Mouse (Mus musculus) lung, embryonic 14.5 days (tissue): Measurements from ENCODE around the gene Plxna4. TPM values are rescaled to one million over a fixed set of nuclear protein-coding genes. Genes with fewer than 3 reads are reported as not detected.

Source experiments
- ATAC-seq: fragments of 200-750 bp; cut with Nextera tagmentation; 2 replicates; pipeline ENCODE4 v1.8.0; 2017; ENCODE audit warnings: mild to moderate bottlenecking, moderate TSS enrichment, moderate library complexity; ENCODE audit not compliant: insufficient read depth
- DNase-seq: peaks from one replicate; pipeline ENCODE4 v3.0.0-alpha.2; 2015
- H3K27ac ChIP-seq: fragments of 300-500 bp; sonication (generic); 2 replicates; pipeline ENCODE4 v1.5.1; 2014; ENCODE audit warnings: low read depth, mild to moderate bottlenecking, moderate library complexity
- H3K27me3 ChIP-seq: fragments of 300-500 bp; sonication (generic); 2 replicates; pipeline ENCODE4 v1.6.1; 2014; ENCODE audit warnings: low read length, control low read depth; ENCODE audit not compliant: insufficient read depth
- H3K36me3 ChIP-seq: fragments of 300-500 bp; sonication (generic); 2 replicates; pipeline ENCODE4 v1.6.1; 2014; ENCODE audit warnings: control low read depth; ENCODE audit not compliant: insufficient read depth
- H3K4me1 ChIP-seq: fragments of 300-500 bp; sonication (generic); 2 replicates; pipeline ENCODE4 v1.6.1; 2014; ENCODE audit warnings: antibody characterized with exemption, control low read depth; ENCODE audit not compliant: insufficient read depth
- H3K4me2 ChIP-seq: fragments of 300-500 bp; sonication (generic); 2 replicates; pipeline ENCODE4 v1.6.1; 2014; ENCODE audit warnings: mild to moderate bottlenecking
- H3K4me3 ChIP-seq: fragments of 300-500 bp; sonication (generic); 2 replicates; pipeline ENCODE4 v1.5.1; 2014; ENCODE audit warnings: low read depth, low read length
- H3K9ac ChIP-seq: fragments of 300-500 bp; sonication (generic); 2 replicates; pipeline ENCODE4 v1.6.1; 2014
- H3K9me3 ChIP-seq: fragments of 300-500 bp; sonication (generic); 2 replicates; pipeline ENCODE4 v1.6.1; 2016; ENCODE audit warnings: low read depth, low read length, control low read depth
- CTCF ChIP-seq: IDR thresholded peaks from 2 replicates; pipeline ENCODE4 v1.5.1; 2016; ENCODE audit warnings: antibody characterized with exemption, low read depth
- WGBS: fragments of 180-500 bp; shearing (Covaris S2); extraction: QIAGEN DNeasy Blood & Tissue Kit; methylation state at CpG from one replicate; pipeline ENCODE4 v1.1.7; 2014; 5-methylcytosine and 5-hydroxymethylcytosine counted together
- polyA plus RNA-seq: library from polyadenylated mRNA; unstranded; fragments of >200 nt; fragmentation: Nextera tagmentation; extraction: Ambion mirVana; gene quantifications from 2 replicates; pipeline ENCODE4 v1.2.1, GENCODE M21; 2014

Plxna4 gene
- polyA plus RNA-seq, 1 experiment from 2014 or later: 2.4 TPM

- Histone ChIP-seq H3K4me2 (no peak overlapping the region), H3K36me3 (no peaks in the 10 kb centered on the region), H3K4me1 (no peaks in the 10 kb centered on the region), H3K27ac (no peak overlapping the region), H3K27me3 (no peaks in the 10 kb centered on the region), H3K9ac (no peak overlapping the region), H3K4me3 (no peak overlapping the region), H3K9me3 (no peaks in the 10 kb centered on the region)
- 25% methylated on average over 3 of the region's 3 CpGs for WGBS
- no peak for TF ChIP-seq CTCF
- DNase-seq: peak; percentile 25
- ATAC-seq: peak; percentile 49; the same call in 1 of the 2 replicates
Measured at GRCm38 (mm10) chr6:32261339-32261738, 326.7 kb downstream of the Plxna4 start.

- no peak overlapping the region for H3K4me3 ChIP-seq
- ATAC-seq: no peak
- H3K27me3 ChIP-seq: no peaks in the 10 kb centered on the region
- no peak overlapping the region for H3K27ac ChIP-seq
- DNase-seq: no peak
- H3K9me3 ChIP-seq: no peaks in the 10 kb centered on the region
- 80% methylated on average over 5 of the region's 5 CpGs for WGBS
- H3K36me3 ChIP-seq: no peaks in the 10 kb centered on the region
- no peak overlapping the region for H3K4me2 ChIP-seq
- TF ChIP-seq CTCF: no peak
- H3K9ac ChIP-seq: no peak overlapping the region
- H3K4me1 ChIP-seq: no peaks in the 10 kb centered on the region
Measured at GRCm38 (mm10) chr6:32260341-32260740, 327.7 kb downstream of the Plxna4 start.

DNA sequence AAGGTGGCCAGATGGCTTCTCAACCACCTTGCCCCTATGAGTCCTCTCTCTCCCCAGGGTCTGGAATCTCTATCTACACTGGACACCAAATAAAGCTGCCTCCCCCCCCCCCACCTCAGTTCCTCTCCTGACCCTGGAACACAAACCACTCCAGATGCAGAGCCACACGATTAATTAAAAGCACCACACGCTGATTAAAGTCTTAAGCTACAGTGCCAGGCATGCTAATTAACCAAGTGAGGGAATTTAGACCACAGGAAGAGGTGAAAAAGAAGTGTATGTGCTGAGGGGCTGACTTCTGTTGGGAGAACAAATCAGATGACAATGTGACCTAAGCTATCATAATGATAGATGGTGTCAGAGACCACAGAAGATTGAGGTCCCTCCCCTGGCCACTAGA, 332.8 kb downstream of the Plxna4 start:
- no peak overlapping the region for H3K27ac ChIP-seq
- WGBS: 54% methylated on average over 2 of the region's 2 CpGs
- ATAC-seq (no peak), DNase-seq (no peak)
- H3K4me2 ChIP-seq: no peak overlapping the region
- H3K36me3 ChIP-seq: no peaks in the 10 kb centered on the region
- no peaks in the 10 kb centered on the region for H3K9me3 ChIP-seq
- no peaks in the 10 kb centered on the region for H3K4me1 ChIP-seq
- TF ChIP-seq CTCF: no peak
- no peak overlapping the region for H3K4me3 ChIP-seq
- H3K9ac ChIP-seq: no peak overlapping the region
- no peaks in the 10 kb centered on the region for H3K27me3 ChIP-seq

DNA sequence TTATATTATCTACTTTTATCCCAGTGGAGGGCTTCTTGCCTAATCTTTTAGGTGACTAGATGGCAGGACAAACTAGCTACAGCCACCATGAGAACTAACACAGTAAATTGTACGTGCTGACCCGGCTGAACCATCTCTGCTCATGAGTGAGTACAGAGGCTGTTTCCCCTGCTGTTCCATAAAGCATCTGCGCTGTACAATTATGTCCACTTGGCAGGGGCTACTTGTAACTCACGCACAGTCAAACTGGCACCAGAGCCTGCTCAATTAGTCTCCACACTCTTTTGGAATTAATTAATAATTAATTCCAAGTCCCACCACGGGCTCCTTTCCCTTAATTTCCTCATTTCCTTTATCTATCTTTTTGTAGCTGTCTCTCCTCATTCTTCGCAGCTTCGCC, 335.8 kb downstream of the Plxna4 start:
- no peak for TF ChIP-seq CTCF
- no peaks in the 10 kb centered on the region for H3K36me3 ChIP-seq
- H3K27me3 ChIP-seq: no peaks in the 10 kb centered on the region
- no peak overlapping the region for H3K4me2 ChIP-seq
- DNase-seq: no peak
- no peak for ATAC-seq
- H3K9me3 ChIP-seq: no peaks in the 10 kb centered on the region
- H3K4me1 ChIP-seq: no peaks in the 10 kb centered on the region
- no peak overlapping the region for H3K27ac ChIP-seq
- no peak overlapping the region for H3K4me3 ChIP-seq
- no peak overlapping the region for H3K9ac ChIP-seq
- WGBS: 77% methylated on average over 7 of the region's 7 CpGs

DNA sequence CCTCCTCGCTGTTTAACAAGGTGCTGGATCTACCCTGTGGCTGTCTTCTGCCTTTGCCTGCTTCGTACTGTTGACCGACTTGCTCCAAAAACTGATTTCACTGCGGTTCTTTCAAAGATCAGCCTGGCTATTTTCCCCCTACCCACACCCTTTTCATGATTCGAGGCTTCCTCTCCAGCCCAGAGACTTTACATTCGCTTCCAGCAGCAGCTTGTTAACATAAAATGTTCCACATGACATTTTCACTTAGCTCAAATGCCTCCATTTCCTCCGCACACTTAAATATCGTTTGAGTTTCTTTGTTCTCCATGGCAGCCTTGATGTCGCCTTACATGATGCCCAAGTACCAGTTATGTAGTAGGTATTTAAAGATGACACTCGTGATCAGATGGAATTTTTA, 336.3 kb downstream of the Plxna4 start:
- Histone ChIP-seq H3K9me3 (no peaks in the 10 kb centered on the region), H3K4me3 (no peak overlapping the region), H3K9ac (no peak overlapping the region), H3K27me3 (no peaks in the 10 kb centered on the region), H3K4me1 (no peaks in the 10 kb centered on the region), H3K36me3 (no peaks in the 10 kb centered on the region), H3K27ac (no peak overlapping the region), H3K4me2 (no peak overlapping the region)
- TF ChIP-seq CTCF: no peak
- ATAC-seq (no peak), DNase-seq (no peak)
- WGBS: 75% methylated on average over 10 of the region's 10 CpGs

- no peak for ATAC-seq
- Histone ChIP-seq H3K27ac (no peak overlapping the region), H3K4me3 (no peak overlapping the region), H3K9ac (no peak overlapping the region), H3K36me3 (no peaks in the 10 kb centered on the region), H3K4me1 (no peaks in the 10 kb centered on the region), H3K27me3 (no peaks in the 10 kb centered on the region), H3K9me3 (no peaks in the 10 kb centered on the region), H3K4me2 (no peak overlapping the region)
- DNase-seq: no peak
- no peak for TF ChIP-seq CTCF
- WGBS: 44% methylated on average over 6 of the region's 6 CpGs
Measured at GRCm38 (mm10) chr6:32246036-32246435, 342.0 kb downstream of the Plxna4 start.

- no peak for ATAC-seq
- no peak overlapping the region for H3K4me2 ChIP-seq
- no peaks in the 10 kb centered on the region for H3K9me3 ChIP-seq
- 73% methylated on average over 2 of the region's 2 CpGs for WGBS
- H3K36me3 ChIP-seq: no peaks in the 10 kb centered on the region
- no peaks in the 10 kb centered on the region for H3K27me3 ChIP-seq
- DNase-seq: no peak
- no peak for TF ChIP-seq CTCF
- H3K9ac ChIP-seq: no peak overlapping the region
- no peaks in the 10 kb centered on the region for H3K4me1 ChIP-seq
- no peak overlapping the region for H3K27ac ChIP-seq
- no peak overlapping the region for H3K4me3 ChIP-seq
Measured at GRCm38 (mm10) chr6:32243040-32243439, 345.0 kb downstream of the Plxna4 start.

DNA sequence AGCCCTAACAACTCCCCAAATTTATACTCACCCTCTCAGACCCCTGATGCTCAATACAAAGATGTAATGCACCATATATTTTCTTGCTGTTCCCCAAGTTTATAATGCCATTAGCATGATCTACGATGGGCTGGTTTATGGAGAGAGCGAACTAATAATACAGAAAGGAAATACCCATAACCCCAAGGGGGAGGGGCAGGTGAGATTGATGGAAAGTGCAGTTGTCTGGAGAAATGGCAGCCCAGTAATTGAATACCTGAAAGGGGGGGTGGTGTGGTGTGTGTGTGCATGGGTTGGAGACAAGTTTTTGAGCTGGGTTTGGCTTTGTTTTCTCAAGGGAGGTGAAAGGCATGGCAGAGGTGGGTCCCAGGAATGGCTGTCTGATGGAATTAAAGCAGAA, 356.6 kb downstream of the Plxna4 start:
- no peaks in the 10 kb centered on the region for H3K36me3 ChIP-seq
- H3K27ac ChIP-seq: no peak overlapping the region
- ATAC-seq: no peak
- no peak overlapping the region for H3K4me2 ChIP-seq
- DNase-seq: no peak
- H3K4me1 ChIP-seq: no peaks in the 10 kb centered on the region
- H3K9ac ChIP-seq: no peak overlapping the region
- H3K4me3 ChIP-seq: no peak overlapping the region
- no peak for TF ChIP-seq CTCF
- WGBS: 66% methylated on average over 2 of the region's 2 CpGs
- H3K9me3 ChIP-seq: no peaks in the 10 kb centered on the region
- H3K27me3 ChIP-seq: no peaks in the 10 kb centered on the region
